Mouse (Mus musculus): ENCODE measurements around the gene Ccdc122.
A peak's percentile ranks its signal among the peaks of the same experiment; 100 is the strongest.

DNA sequence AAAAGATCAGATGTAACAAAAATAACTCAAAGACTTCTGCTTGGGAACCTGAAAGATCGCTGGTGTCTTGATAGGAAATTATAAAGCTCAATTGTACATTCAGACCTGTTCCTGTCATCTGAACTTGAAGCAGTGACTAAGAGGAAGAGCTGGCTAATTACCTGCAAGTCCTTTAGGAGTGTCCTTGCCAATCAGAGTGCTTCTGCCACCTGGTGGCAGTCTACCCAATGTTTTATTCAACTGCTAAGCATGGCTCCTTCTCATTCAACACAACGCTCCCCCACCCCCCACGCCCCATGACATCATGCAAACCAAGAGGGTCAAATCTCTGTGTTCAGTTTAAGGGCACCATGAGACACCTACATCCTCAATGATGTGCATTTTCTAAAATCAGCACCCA is 28.3 kb upstream of the Ccdc122 start:
- TF ChIP-seq POLR2A (IDR thresholded peaks at IDR 0.05; ENCODE audit: low read depth, low read length), result no peak
- peak; percentile 82 for TF ChIP-seq CTCF (conservative IDR thresholded peaks at IDR 0.05; ENCODE audit: insufficient read depth, insufficient read length, low read depth, low read length)

Data from kidney, adult 2 months (tissue).